Mouse (Mus musculus): ENCODE measurements around the gene Esyt1.
"Not testable (repeated sequence)": the region's sequence is repeated elsewhere in the genome, so short reads cannot be mapped to it uniquely, and the experiment has no call there.

Esyt1 gene

GRCm38 (mm10) chr10:128504641-128505370 is 20.9 kb downstream of the Esyt1 start:
- DNase-seq (ENCODE audit: low spot score in 2 of 2) = no peak

- DNase-seq (ENCODE audit: low spot score in 2 of 2) = no peak
Measured at GRCm38 (mm10) chr10:128504012-128504411, 21.7 kb downstream of the Esyt1 start.

GRCm38 (mm10) chr10:128503532-128503931 is 22.1 kb downstream of the Esyt1 start:
- DNase-seq (ENCODE audit: low spot score in 2 of 2) = no peak

GRCm38 (mm10) chr10:128502341-128502740 is 23.3 kb downstream of the Esyt1 start:
- peak in 1 of 2 experiments; percentile 61 for DNase-seq (ENCODE audit: low spot score in 2 of 2)

- peak in 1 of 2 experiments; percentile 68 for DNase-seq (ENCODE audit: low spot score in 2 of 2)
Measured at GRCm38 (mm10) chr10:128499116-128499671, 26.5 kb downstream of the Esyt1 start.

- DNase-seq (ENCODE audit: low spot score in 2 of 2) = peak; percentile 89 to 96
Measured at GRCm38 (mm10) chr10:128498590-128498989, 27.1 kb downstream of the Esyt1 start, which contains the start of gene Myl6b. Myl6b (minus strand) TSS chr10:128498685.

GRCm38 (mm10) chr10:128497134-128497737 is 28.4 kb downstream of the Esyt1 start:
- no peak for DNase-seq (ENCODE audit: low spot score in 2 of 2)

- no peak for DNase-seq (ENCODE audit: low spot score in 2 of 2)
Measured at GRCm38 (mm10) chr10:128496509-128497077, 29.1 kb downstream of the Esyt1 start.

- no peak for DNase-seq (ENCODE audit: low spot score in 2 of 2)
Measured at GRCm38 (mm10) chr10:128495903-128496302, 29.8 kb downstream of the Esyt1 start.

- DNase-seq (ENCODE audit: low spot score in 2 of 2) = no peak
Measured at GRCm38 (mm10) chr10:128495270-128495669, 30.4 kb downstream of the Esyt1 start.

GRCm38 (mm10) chr10:128494667-128495245 is 30.9 kb downstream of the Esyt1 start:
- DNase-seq (ENCODE audit: low spot score in 2 of 2) = no peak

- DNase-seq (ENCODE audit: low spot score in 2 of 2) = peak; percentile 96 to 99
Measured at GRCm38 (mm10) chr10:128493695-128494666, 31.7 kb downstream of the Esyt1 start, which contains the start of gene Myl6. Myl6 (minus strand) TSS chr10:128494145.

- DNase-seq (ENCODE audit: low spot score in 2 of 2) = no peak
Measured at GRCm38 (mm10) chr10:128493319-128493694, 32.4 kb downstream of the Esyt1 start.

- peak; percentile 57 to 71 for DNase-seq (ENCODE audit: low spot score in 2 of 2)
Measured at GRCm38 (mm10) chr10:128492633-128493311, 32.9 kb downstream of the Esyt1 start.

GRCm38 (mm10) chr10:128492051-128492450 is 33.6 kb downstream of the Esyt1 start:
- DNase-seq (ENCODE audit: low spot score in 2 of 2) = not testable (repeated sequence)

GRCm38 (mm10) chr10:128491495-128491894 is 34.2 kb downstream of the Esyt1 start:
- DNase-seq (ENCODE audit: low spot score in 2 of 2) = no peak

GRCm38 (mm10) chr10:128490912-128491311 is 34.8 kb downstream of the Esyt1 start:
- DNase-seq (ENCODE audit: low spot score in 2 of 2) = no peak

- DNase-seq (ENCODE audit: low spot score in 2 of 2) = no peak
Measured at GRCm38 (mm10) chr10:128490232-128490631, 35.4 kb downstream of the Esyt1 start.

- no peak for DNase-seq (ENCODE audit: low spot score in 2 of 2)
Measured at GRCm38 (mm10) chr10:128489785-128490184, 35.9 kb downstream of the Esyt1 start.

- no peak for DNase-seq (ENCODE audit: low spot score in 2 of 2)
Measured at GRCm38 (mm10) chr10:128489380-128489779, 36.3 kb downstream of the Esyt1 start.

Data from urinary bladder, postnatal 36 days (tissue).